Mouse (Mus musculus): ENCODE measurements around the gene Ghrl.
"Not testable (repeated sequence)": the region's sequence is repeated elsewhere in the genome, so short reads cannot be mapped to it uniquely, and the experiment has no call there.

Ghrl gene

DNA sequence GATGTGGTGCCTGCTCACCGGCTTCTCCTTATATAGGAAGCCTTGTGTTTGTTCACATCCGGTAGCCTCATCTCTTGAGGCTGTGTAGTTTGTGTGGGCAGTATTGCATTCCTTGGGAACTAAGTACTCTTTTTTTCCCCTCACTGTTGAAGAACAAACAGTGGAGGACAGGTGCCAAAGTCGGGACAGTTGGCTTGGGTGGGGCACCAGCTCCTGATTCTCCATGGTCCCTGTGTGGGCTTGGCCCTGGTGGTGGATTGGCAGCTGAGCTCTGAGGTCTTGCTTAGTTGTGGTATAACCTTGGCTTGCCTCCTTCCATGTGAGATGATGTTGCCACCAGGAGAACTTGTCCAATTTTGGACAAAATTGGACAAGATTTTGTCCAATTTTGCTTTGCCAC lies at the start of gene Ghrl:
Gene Ghrl, minus strand, starts transcription at position 3 of the 400 bp plus-strand sequence.
- no peak for DNase-seq

- DNase-seq = no peak
Measured at GRCm38 (mm10) chr6:113768804-113769203, 49.1 kb upstream of the Ghrl start.

DNA sequence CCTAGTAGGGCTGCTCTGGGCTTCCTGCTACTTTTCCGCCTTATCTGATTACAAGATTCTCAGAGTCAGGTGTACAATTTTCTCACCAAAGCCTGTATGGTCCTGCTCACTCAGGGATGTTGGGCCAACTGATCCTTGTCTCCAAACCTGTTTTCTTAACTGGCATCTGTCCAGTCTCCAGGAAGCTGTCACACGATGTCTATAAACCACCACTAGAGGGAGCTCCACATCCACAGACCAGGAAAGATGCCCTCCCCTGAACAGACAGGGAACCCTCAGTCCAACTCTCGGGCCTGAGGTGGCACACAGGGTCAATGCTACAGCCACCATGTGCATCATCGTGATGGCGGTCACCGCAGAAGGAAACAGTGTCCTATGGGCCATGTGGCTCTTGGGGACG lies 42.0 kb upstream of the Ghrl start:
- peak; percentile 69 to 77 for DNase-seq

DNA sequence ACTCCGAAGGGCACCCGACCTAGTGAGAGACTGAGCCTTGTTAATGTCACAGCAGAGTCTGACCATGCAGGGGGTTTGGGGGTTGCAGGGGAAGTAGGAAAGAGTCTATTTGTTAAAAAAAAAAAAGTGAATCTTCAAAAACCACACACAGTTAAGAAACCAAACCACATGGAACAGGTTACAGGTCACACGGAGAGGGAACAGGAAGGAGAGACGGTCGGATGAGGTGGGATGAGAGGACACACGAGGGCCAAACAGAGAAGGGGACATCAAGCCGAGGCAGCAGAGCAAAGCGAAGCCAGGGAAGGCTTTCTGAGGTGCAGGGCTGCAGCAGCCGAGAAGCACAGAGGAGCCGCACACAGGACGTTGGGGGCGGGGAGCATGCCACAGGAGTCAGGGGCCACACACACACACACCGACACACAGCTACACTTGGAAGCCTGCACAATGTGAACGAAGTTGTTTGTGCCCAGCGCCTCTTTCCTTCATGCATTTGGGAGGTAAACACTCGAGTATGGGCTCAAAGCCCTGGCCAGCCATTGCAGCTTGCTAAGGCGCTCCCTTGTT lies 29.5 kb upstream of the Ghrl start:
- no peak for DNase-seq

DNA sequence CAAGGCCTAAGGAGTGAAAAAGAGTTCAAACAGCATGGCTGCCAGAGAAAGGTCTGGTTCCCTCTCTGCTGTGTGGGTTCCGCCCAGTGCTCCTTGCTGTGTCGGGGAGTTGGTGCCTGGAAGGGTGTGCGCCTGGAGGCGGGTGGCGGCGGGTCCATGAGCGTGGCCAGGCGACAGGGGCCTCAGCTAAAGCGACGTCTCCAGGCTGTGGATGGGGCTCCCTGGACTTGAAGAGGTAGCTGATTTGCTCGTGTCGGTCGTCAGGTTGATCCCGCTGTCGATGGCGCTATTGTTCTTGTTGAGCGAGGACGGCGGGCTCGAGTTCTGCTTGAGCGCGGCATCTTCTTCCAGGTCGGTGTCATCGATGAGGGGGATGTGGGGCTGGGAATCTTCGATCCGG lies 28.7 kb upstream of the Ghrl start:
- peak in 1 of 2 experiments; percentile 27 for DNase-seq

GRCm38 (mm10) chr6:113747284-113747683 lies 27.6 kb upstream of the Ghrl start:
- peak in 1 of 2 experiments; percentile 11 for DNase-seq

GRCm38 (mm10) chr6:113745117-113745516 lies 25.4 kb upstream of the Ghrl start:
- DNase-seq = no peak

DNA sequence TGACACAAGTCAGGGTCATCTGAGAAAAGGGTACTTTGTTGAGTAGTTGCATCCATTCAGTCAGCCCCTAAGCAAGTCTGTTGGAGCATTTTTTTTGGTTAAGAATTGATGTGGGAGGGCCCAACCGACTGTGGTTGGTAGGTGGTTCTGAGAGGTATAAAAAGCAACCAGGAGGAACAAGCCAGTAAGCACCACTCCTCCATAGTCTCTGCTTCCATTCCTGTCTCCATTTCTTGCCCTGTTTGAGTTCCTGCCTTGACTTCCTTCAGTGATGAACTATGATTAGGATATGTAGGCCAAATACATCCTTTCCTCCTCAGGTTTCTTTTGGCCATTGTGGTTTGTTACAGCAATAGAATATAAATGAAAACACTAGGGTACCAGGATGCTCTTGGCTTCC lies 23.4 kb upstream of the Ghrl start:
- DNase-seq = no peak

DNA sequence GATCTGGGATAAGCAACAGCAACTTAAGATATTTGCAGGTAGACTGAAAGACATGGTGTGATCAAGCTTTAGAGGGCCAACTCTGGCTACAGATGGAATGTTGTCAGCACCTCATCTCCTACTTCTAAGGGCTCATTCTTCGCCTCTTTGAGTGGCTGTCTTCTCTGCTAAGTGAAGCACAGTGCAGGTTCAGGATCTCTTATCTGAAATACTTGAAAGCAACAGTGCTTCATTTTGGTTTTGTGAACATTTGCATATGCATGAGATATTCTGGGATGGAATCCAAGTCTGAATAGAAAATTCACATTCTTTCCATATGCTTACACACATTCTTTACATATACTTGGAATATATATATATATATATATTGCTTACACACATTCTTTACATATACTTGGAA lies 22.6 kb upstream of the Ghrl start:
- no peak for DNase-seq

GRCm38 (mm10) chr6:113741425-113741824 lies 21.7 kb upstream of the Ghrl start:
- no peak for DNase-seq

DNA sequence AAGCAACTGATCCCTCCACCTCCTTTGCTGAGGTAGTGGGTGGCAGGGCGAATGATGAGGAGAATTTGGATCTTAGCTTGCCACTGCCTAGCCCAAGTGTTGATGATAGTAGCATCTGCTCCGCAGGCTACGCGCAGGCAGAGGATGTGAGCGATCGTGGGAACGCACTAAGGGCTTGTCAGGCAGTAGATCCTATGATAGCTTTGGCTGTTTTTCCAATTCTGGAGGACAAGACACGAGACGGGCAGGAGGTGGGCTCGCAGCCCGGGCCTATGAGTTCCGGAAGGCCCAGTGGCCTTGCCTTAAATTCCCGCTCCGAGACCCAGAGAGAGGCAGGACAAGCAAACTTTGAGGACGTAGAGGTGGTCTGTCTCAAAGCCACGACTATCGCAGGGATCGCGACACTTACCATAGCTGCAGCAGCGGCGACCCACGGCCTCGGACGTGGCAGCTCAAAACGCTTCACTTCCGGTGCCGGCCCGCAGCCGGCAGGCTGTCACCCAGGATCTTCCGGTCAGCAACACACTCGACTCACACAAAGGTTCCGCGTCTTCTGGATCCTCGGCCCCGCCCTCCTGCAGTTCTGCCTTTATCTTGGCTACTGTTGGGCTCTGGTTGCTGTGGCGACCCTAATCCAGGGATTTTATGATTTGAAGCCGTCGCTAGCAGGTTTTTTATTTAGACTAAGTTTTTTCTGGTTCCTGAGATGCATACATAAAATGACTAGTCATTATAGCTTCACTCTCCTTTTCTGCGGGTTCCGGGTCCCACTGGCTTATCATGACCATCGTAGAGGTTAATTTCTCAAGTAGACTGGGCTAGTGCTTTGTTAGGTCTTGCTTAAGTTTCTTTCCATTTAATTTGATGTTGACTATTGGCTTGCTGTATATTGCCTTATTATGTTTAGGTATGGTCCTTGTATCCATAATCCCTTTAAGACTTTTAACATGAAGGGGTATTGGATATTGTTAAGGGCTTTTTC lies 20.8 kb upstream of the Ghrl start, which contains the start of gene Sec13:
Gene Sec13, minus strand, starts transcription at position 508 of the 982 bp plus-strand sequence.
- DNase-seq = peak; percentile 89 to 92

DNA sequence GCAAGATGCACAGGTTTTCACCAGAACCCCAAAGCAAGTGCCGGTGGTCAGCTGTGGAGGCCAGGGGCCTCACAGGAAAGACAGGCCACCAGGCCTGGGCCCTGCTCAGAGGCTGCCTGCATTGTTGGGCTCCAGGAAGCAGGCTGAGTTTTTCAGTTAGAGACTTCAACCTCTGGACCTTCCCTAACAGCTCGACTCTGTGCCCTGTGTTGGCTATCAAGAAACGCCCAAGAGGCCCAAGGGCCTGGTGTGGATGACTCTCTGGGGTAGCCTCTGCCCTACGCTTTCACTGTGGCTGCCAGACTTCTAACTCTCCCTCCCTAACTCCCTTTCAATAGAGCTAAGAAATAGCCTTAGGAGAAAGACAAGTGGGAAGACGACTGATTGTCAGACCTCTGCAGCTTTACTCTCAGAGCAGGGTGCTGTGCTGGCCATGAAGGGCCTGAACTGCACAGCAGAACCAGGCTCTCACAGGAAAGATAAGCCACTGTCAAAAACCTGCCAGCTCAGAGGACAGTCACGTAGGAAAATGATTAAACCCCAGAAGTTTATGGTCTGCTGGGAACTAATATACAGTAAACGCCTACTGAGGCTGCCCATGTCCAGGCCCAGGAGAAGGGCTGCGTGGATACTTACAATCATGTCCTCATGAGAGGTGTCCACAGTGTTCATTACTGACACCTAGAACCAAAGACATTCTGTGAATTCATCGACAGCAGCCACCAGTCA lies 17.8 kb upstream of the Ghrl start:
- no peak for DNase-seq

DNA sequence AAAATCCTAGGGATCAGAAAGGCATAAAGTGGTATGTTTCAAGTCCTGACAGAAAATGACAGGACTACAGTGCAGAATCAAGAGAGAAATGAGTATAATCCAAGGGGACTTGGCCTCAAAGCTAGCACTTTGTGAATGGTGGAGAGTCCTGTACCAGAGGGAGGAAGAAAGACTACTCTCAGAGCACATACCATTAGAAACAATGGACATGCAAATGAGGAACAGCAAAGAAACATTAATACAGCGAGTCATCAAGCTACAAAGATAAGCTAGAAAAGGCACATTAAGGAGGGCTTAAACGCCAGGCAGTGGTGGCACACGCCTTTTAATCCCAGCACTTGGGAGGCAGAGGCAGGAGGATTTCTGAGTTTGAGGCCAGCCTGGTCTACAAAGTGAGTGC lies 11.6 kb upstream of the Ghrl start:
- DNase-seq = no peak

- DNase-seq = no peak
Measured at GRCm38 (mm10) chr6:113728181-113728580, 8.5 kb upstream of the Ghrl start.

DNA sequence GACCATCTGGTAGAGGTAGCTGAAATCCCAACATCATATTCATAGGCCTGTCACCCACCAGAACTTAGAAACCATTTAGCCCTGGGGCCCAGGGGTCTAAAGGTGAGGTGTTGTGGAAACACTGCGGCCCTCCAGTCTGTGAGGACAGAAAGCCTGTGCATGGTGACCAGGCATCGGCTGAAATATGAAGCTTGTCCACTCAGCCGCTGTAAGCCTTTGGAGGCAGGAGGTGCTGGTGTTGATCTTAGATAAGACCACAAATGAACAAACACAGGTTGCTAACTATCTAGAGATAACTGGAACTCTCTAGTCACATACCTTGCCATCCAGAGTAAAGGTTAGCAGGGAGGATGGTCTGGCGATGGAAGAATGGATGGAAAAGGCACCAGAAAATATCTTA lies 1.4 kb upstream of the Ghrl start:
- DNase-seq = no peak

- DNase-seq = peak in 1 of 2 experiments; percentile 56
Measured at GRCm38 (mm10) chr6:113717541-113717940, 2.1 kb downstream of the Ghrl start.

DNA sequence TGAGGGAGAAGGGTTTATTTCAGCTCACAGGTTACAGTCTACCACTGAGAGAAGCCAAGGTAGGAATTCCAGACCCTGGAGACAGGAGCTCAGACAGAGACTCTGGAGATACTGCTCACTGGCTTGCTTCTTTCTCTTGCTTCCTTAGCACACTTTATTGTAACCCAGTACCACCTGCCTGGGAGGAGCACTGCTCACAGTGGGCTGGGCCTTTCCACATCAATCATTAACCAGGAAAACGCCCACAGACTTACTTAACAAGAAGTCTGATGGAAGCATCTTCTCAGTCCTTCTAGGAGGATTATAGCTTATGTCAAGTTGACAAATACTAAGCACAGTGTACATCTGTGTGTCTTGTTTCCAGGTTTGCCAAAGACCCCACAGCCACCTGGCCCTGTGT lies 4.9 kb downstream of the Ghrl start:
- no peak for DNase-seq

- no peak for DNase-seq
Measured at GRCm38 (mm10) chr6:113714276-113714675, 5.4 kb downstream of the Ghrl start.

- DNase-seq = not testable (repeated sequence)
Measured at GRCm38 (mm10) chr6:113713389-113713788, 6.3 kb downstream of the Ghrl start.

GRCm38 (mm10) chr6:113712718-113713117 lies 7.0 kb downstream of the Ghrl start:
- DNase-seq = no peak

GRCm38 (mm10) chr6:113697222-113698205 lies 22.2 kb downstream of the Ghrl start:
- DNase-seq = peak in 1 of 2 experiments; percentile 59

Measured in cerebellum, postnatal 25 days (tissue).